Mouse (Mus musculus) adrenal gland, adult 2 months (tissue): Measurements from ENCODE around the gene Trmt61a. TPM values are rescaled to one million over a fixed set of nuclear protein-coding genes. Genes with fewer than 3 reads are reported as not detected.
"Not testable (repeated sequence)": the region's sequence is repeated elsewhere in the genome, so short reads cannot be mapped to it uniquely, and the experiment has no call there.

Experiments
- DNase-seq: peaks from one replicate; pipeline ENCODE4 v3.0.0; 2021
- polyA plus RNA-seq: library from polyadenylated mRNA; depleted of rRNA; stranded (reverse); fragments of >200 nt; gene quantifications from 2 replicates; pipeline ENCODE4 v1.2.3, GENCODE M21; 2012
- total RNA-seq, 2 experiments: library from RNA; stranded (reverse); gene quantifications; 2 replicates each; pipeline ENCODE4 v1.2.3; 2021

Trmt61a gene
- total and polyA plus RNA-seq, 3 experiments: 13.7 to 79.6 (median 15.8) TPM

DNA sequence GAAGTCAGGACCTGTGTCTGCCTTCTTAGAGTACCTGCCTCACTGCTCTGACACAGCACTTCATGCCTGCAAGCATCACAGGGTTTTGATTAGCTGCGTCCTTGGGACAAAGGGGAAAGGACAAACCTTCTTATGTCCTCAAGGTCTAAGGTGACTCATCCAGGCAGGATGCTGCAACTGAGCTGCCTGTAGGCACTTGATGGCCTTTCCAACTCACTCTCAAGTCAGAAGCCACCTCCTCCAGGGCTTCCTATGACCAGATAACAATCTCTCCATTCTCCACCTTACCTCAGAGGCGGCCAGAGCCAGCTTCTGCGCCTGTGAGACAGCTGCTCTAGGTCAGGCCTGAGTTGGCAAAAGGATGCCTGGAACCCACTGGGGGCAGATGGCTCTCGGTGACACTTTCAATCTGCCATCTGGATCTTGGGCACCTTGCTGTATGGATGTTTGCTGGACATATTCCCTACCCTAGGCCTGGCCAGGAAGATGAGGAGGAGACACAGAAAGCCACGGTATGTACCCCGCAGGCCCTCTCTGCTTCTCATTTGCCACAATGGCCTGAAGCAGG, 20.5 kb downstream of the Trmt61a start:
- DNase-seq: peak; percentile 72

- DNase-seq: no peak
These were observed 21.6 kb downstream of the Trmt61a start for GRCm38 (mm10) chr12:111699542-111699941.

DNA sequence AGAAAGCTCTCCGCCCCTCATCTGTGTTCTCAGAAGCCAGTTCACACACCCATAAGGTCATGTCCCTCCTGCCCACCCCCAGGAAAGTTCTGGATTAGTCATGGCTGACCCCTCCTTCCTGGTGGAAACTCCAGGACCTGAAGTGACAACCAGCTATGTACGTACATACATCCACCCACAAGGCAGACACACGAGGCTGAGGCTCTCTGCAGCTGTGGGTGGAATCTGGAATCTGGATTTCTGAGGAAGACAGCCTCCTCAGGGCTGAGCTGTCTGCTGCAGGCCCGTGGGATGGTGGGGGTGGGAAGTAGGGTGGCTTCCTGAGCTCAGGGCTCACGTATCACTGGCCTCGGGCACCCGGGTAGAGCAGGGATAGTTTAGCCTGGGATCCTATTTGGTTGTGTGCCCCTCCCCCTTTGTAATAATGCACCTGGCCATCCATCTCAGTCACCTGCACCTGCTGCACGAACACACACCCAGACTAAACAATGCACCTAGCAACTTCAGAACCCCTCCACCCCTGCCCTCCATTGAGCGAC, 23.1 kb downstream of the Trmt61a start:
- DNase-seq: no peak

- no peak for DNase-seq
These were observed 25.4 kb downstream of the Trmt61a start for GRCm38 (mm10) chr12:111703301-111703700.

GRCm38 (mm10) chr12:111704609-111705008, 26.7 kb downstream of the Trmt61a start:
- peak; percentile 75 for DNase-seq

DNA sequence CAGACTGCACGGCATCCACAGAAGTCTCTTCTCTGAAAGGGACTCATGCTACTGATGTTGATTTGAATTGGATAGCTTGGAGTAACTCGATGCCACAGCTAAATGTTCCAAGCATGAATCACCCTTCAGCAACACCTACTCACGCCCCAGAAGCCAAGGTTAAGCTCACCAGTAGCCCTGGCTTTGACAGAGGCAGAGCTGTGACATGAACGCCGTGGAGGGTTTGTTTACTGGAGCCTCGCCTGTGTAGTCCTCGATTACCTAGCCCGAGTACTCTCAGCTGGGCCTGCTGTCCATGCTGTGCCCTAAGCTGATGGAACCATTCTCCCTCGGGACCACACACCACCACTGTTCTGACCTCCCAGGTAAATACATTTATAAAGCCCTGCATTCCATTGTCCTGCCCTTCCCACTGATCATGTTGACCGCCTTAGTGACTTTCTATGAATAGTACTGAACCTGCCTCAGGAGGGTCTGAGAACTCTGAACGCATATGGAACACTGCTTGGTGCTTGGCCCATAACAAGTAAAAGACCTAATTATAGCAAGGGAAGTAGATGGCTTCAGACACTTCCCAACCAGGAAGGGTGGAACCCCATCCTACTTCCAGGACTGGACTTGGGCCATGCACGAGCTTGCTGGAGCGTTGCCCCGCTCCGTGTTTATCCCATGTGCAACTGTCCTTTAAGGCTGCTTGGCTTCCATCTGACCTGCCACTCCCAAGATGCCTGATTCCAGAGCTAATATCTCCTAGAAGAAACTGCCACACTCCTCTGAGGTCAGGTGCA, 27.5 kb downstream of the Trmt61a start:
- DNase-seq: peak; percentile 83

DNA sequence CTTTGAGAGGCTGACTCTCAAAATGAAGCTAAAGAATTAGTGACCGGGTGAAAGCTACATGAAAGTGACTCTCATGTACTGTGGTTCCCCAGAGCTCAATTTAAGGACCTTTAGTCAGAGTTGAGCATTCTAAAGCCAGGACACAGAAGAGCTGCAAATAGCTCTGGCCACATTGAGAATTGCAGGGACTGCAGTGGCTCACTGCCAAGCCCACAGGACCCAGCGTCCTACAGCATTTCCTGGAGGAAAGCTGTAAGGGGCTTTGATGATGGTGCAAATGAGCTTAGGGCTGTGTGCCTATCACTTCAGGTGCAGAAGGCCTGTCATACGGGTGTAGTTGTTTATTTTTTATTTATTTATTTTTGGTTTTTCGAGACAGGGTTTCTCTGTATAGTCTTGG, 30.3 kb downstream of the Trmt61a start:
- no peak for DNase-seq

- no peak for DNase-seq
These were observed 32.2 kb downstream of the Trmt61a start for GRCm38 (mm10) chr12:111710091-111710490.

GRCm38 (mm10) chr12:111712476-111712875, 34.6 kb downstream of the Trmt61a start:
- DNase-seq: peak; percentile 49

- peak; percentile 95 for DNase-seq
These were observed 35.2 kb downstream of the Trmt61a start, which contains the start of the genes Bag5 and Apopt1 for GRCm38 (mm10) chr12:111713004-111713651. TSS of gene Bag5 (minus strand) at chr12:111713257. TSS of gene Apopt1 (plus strand) at chr12:111713261.

DNA sequence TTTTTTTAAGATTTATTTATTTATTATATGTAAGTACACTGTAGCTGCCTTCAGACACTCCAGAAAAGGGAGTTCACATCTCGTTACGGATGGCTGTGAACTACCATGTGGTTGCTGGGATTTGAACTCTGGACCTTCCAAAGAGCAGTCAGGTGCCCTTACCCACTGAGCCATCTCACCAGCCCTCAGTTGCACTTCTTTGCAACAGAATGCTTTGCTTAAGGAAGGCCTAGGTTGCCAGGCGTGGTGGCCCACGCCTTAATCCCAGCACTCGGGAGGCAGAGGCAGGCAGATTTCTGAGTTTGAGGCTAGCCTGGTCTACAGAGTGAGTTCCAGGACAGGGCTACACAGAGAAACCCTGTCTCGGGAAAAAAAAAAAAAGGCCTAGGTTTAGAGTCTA, 36.0 kb downstream of the Trmt61a start:
- DNase-seq: not testable (repeated sequence)

- DNase-seq: no peak
These were observed 38.6 kb downstream of the Trmt61a start for GRCm38 (mm10) chr12:111716505-111716904.

GRCm38 (mm10) chr12:111718656-111719055, 40.8 kb downstream of the Trmt61a start:
- DNase-seq: no peak

GRCm38 (mm10) chr12:111720222-111720621, 42.3 kb downstream of the Trmt61a start:
- no peak for DNase-seq

DNA sequence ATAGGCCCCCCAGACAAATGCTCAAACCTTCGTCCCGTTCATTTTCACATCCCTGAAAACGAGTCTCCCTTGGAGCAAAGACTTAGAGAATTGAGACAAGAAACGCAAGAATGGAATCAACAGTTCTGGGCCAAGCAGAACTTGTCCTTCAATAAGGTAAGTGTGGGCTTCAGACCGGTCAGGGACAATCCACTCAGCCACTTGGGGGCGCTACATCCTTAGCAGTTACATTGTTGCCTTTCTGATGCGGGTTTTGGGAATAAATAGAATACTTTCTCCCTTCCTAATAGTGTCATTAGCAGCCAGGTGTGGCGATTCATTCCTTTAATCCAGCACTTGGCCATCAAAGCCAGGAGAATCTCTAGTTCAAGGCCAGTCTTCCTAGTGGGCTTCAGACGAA, 44.7 kb downstream of the Trmt61a start:
- DNase-seq: no peak

DNA sequence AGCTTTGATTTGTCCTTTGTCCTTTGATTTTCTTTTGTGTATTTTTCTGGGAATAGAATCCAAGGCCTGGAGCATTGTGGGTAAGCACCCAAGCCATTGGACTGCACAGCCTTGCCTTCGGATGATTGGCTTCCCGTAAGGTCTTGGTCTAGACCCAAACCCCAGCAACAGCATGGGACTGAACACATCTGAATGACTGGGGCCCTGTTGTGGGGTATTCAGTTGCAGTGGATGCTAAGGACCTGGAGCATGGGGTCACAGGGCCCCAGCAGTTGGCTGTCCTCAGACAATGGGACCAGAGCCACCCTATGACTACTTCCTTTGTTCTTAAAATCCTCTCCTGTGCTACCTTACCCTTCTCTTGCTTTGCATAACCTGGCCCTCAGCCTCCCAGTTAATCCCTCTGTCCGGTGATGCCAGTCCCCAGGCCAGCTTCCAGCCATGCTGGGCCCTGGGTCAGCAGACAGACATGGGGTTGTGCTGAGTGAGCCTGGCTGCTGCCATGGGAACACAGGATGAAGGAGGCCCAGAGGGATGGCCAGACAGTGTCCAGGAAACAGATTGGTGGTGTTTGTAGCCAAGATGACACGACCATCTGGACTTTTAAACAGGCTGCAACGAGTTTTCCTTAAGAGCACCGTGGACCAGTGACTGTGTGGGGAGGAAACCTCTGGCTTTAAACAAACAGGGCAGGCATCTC, 46.9 kb downstream of the Trmt61a start:
- DNase-seq: no peak

- DNase-seq: no peak
These were observed 47.6 kb downstream of the Trmt61a start for GRCm38 (mm10) chr12:111725338-111726121.

GRCm38 (mm10) chr12:111726122-111726463, 48.2 kb downstream of the Trmt61a start:
- no peak for DNase-seq

GRCm38 (mm10) chr12:111727956-111728355, 50.1 kb downstream of the Trmt61a start:
- no peak for DNase-seq

DNA sequence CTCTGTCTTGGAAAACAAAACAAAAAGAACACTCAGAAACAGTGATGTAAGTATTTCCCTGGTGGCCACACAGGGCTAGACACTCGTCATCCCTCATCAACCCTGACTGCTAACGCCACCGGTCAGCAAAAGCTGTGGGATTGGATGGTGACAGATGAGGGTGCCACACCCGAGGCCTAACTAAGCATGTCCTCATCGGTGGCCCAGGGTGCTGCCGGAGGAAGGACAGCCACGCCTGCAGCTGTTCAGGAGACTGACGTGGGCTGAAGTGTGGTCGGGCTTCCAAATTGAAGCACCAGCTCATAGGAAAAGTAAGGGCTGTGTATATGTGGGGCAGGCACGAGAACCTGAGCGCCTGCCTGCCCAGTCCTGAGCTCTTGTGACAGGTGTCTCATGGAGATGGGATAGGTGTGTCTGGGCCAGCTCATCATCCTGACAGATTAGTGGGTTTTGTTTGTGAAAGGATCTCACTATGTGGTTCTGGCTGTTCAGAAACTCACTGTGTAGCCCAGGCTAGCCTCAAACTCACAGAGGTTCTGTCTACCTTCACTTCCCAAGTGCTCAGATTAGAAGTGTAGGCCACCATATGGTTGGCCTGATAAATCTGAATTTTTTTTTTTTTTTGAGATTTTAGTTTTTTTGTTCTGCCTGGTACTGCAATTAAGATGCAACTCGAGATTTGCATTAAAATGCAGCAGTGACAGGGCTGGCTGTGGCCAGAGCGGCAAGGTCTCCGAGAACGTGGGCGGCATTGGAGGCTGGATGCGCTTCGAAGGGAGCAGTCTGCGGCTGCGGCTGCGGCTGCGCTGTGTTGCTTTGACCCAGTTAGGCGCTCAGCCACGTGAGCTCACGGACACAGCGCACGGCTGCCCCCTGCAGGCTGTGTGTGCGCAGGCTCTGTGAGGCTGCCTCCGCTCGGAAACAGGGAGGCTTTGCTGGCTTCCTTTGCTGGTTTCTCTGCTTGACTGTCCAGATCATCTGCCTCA, 54.2 kb downstream of the Trmt61a start:
- DNase-seq: peak; percentile 91
